10 mouse cellular contexts compared by ENCODE assay signal in the genomic region with DNA sequence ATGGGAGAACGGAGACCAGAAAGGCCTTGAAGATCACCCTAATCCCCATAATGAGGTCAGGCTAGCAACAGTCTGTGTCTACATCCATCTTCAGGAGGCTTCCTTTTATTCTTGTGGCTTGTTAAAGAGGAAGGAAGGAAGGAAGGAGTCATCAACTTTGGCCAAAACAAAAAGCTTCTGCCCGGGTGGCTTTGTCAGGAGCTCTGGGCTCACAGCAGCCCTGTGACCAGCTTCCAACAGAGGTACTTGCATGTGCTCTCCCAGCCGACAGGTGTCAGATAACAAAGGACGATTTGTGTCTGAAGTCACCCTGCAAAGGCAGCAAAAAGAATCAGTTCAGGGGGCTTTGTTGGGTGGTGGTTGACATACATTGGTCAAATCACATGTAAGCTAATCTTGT. TPM values are rescaled to one million over a fixed set of nuclear protein-coding genes. Genes with fewer than 3 reads are reported as not detected.
DNase-seq lines count a peak whose midpoint lies in the region; ATAC-seq and TF ChIP-seq lines count a peak whose summit lies in the region.
"Had no signal": no experiment of that assay in that cellular context is flagged by ENCODE, and none has a peak within 500 bp of the region (broad histone marks: within the 10 kb centered on the region; RNA-seq: fewer than 3 reads in every experiment).

No protein-coding gene starts in this region.

- H3K4me1 ChIP-seq in heart, embryonic 16.5 days (ENCODE audit: control insufficient read depth, insufficient read depth, low read length) = 0 out of 2 replicates have a peak, but pooled peaks cover 3% of the 10 kb centered on the region
- H3K4me1 ChIP-seq in heart, embryonic 10.5 days = no peaks in the 10 kb centered on the region
- H3K4me1 ChIP-seq in bone marrow macrophage, adult 2 months (ENCODE audit: control insufficient read depth, insufficient read depth, low read length) = peaks cover 35% of the 10 kb centered on the region
- H3K4me1 ChIP-seq: hindbrain, embryonic 15.5 days; liver, embryonic 13.5 days had no signal

- H3K27ac ChIP-seq in heart, embryonic 16.5 days (ENCODE audit: low read length) = peak overlapping the region; percentile 28; the same call in 1 of the 2 replicates
- no peak overlapping the region for H3K27ac ChIP-seq in heart, embryonic 10.5 days
- H3K27ac ChIP-seq in bone marrow macrophage, adult 2 months (ENCODE audit: insufficient read depth, low read depth, low read length) = peak overlapping the region; percentile 70
- H3K27ac ChIP-seq: hindbrain, embryonic 15.5 days; liver, embryonic 13.5 days had no signal

- no peak overlapping the region for H3K4me3 ChIP-seq in heart, embryonic 16.5 days (ENCODE audit: low read length)
- no peak overlapping the region for H3K4me3 ChIP-seq in heart, embryonic 10.5 days
- peak overlapping the region; percentile 8; the same call in 1 of the 2 replicates for H3K4me3 ChIP-seq in bone marrow macrophage, adult 2 months (ENCODE audit: insufficient read depth, low read length)
- H3K4me3 ChIP-seq: hindbrain, embryonic 15.5 days; liver, embryonic 13.5 days had no signal

- no peaks in the 10 kb centered on the region for H3K9me3 ChIP-seq in heart, embryonic 16.5 days (replicated peaks; ENCODE audit: control insufficient read depth, low read length)
- no peaks in the 10 kb centered on the region for H3K9me3 ChIP-seq in heart, embryonic 10.5 days
- H3K9me3 ChIP-seq: hindbrain, embryonic 15.5 days; liver, embryonic 13.5 days had no signal

- 41% methylated on average over 4 of the region's 4 CpGs for WGBS in heart, embryonic 16.5 days
- WGBS in heart, embryonic 10.5 days = 41% methylated on average over 4 of the region's 4 CpGs

- TF ChIP-seq POLR2A in bone marrow macrophage, adult 2 months (IDR thresholded peaks at IDR 0.05; ENCODE audit: borderline replicate concordance, low read depth, low read length) = no peak

- no peak for ATAC-seq in heart, embryonic 16.5 days (replicated peaks; ENCODE audit: extremely low read depth, insufficient read depth, low FRiP score)
- ATAC-seq in hematopoietic stem cell, adult 5-6 weeks (replicated peaks in 1 of 2; ENCODE audit: insufficient read depth in 1 of 2, low FRiP score in 2 of 2, low TSS enrichment in 1 of 2, low read depth in 1 of 2, poor library complexity in 2 of 2, severe bottlenecking in 2 of 2) = peak; percentile 18 to 25; a peak in 1 of 4 replicates

- H3K4me2 ChIP-seq in heart, embryonic 16.5 days (ENCODE audit: low read depth, low read length) = no peak overlapping the region
- H3K4me2 ChIP-seq: hindbrain, embryonic 15.5 days; liver, embryonic 13.5 days had no signal

- TF ChIP-seq CTCF in bone marrow macrophage, adult 2 months (IDR thresholded peaks at IDR 0.05; ENCODE audit: low read depth, low read length) = no peak

- no peaks in the 10 kb centered on the region for H3K27me3 ChIP-seq in heart, embryonic 16.5 days (ENCODE audit: control insufficient read depth, insufficient read depth, low read length)
- no peaks in the 10 kb centered on the region for H3K27me3 ChIP-seq in heart, embryonic 10.5 days (ENCODE audit: insufficient read depth, poor library complexity, severe bottlenecking)
- H3K27me3 ChIP-seq: hindbrain, embryonic 15.5 days; liver, embryonic 13.5 days had no signal

- H3K36me3 ChIP-seq in heart, embryonic 16.5 days (ENCODE audit: control insufficient read depth, insufficient read depth) = peaks cover 63% of the 10 kb centered on the region
- peaks cover 85% of the 10 kb centered on the region for H3K36me3 ChIP-seq in heart, embryonic 10.5 days

- no peak for DNase-seq in heart, embryonic 10.5 days (ENCODE audit: low spot score)
- peak; percentile 16 to 38 for DNase-seq in lung, postnatal 4 days
- no peak for DNase-seq in thymus, postnatal 0 days (ENCODE audit: low spot score)
- no peak for DNase-seq in neural tube, embryonic 10.5 days (ENCODE audit: extremely low spot score, low spot score)
- DNase-seq: cerebellum, adult 11 months; liver, embryonic 13.5 days had no signal

- H3K9ac ChIP-seq in heart, embryonic 16.5 days (ENCODE audit: low read length) = no peak overlapping the region
- H3K9ac ChIP-seq: hindbrain, embryonic 15.5 days; liver, embryonic 13.5 days had no signal

RNA-seq across cellular contexts. Expression of a gene that starts 57.1 kb away (rescaled TPM):
- 40.0 and 40.7 TPM in 2 replicates for polyA plus RNA-seq in heart, embryonic 16.5 days (2015; fragmentation: Nextera tagmentation; extraction: Ambion mirVana)
- polyA plus RNA-seq in heart, embryonic 10.5 days (2016; fragmentation: Nextera tagmentation; extraction: Ambion mirVana) = 51.2 and 66.7 TPM in 2 replicates
- polyA plus RNA-seq in bone marrow macrophage, adult 2 months (2012; ENCODE audit: insufficient read depth, insufficient read length, missing spikeins) = not detected in 2 replicates
- 4.1 and 7.0 TPM in 2 replicates for total RNA-seq in hematopoietic stem cell, adult 5-6 weeks (2017)
- 3.4 and 4.5 TPM in 2 replicates for polyA plus RNA-seq in thymus, postnatal 0 days (2015; fragmentation: Nextera tagmentation; extraction: Ambion mirVana)

Comparison
In these comparisons a context has a peak if more than half of its experiments do, and no peak if none do; other contexts are left out.
1. DNase-seq: peak in lung, postnatal 4 days (2 of 2); none in heart, embryonic 10.5 days (single experiment), thymus, postnatal 0 days (single experiment) and neural tube, embryonic 10.5 days (single experiment).